Mouse (Mus musculus) cerebellum, adult (tissue): Measurements from ENCODE around the gene Pigr.
A peak's percentile ranks its signal among the peaks of the same experiment; 100 is the strongest.

ENCODE experiments used
- ATAC-seq: cut with Nextera tagmentation; 2 replicates; pipeline ENCODE4 v1.9.2; 2017; ENCODE audit warnings: mild to moderate bottlenecking, moderate library complexity, mixed read lengths; ENCODE audit not compliant: insufficient number of reproducible peaks, low FRiP score, low TSS enrichment

Gene Pigr

DNA sequence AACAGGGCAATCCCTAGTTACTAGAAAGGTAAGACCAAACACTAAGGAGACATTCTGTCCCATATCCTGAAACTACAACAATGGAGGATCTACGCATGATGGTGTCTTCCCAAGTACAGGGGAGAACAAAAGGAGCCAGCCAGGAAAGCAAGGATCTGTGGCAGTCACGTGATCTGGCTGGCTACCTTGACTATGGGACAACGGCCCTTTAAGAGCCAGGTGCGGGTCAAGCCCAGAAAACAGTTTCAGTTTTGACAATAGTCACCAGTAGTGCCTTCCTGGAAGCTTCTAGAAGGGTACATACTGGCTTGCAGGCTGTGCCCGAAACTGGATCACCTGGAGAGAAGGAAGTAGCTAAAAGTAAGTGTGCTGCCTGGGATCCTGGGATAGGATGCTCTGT, at the start of gene Pigr:
Gene Pigr, plus strand, starts transcription at position 237 of the 400 bp plus-strand sequence.
- no peak for ATAC-seq

DNA sequence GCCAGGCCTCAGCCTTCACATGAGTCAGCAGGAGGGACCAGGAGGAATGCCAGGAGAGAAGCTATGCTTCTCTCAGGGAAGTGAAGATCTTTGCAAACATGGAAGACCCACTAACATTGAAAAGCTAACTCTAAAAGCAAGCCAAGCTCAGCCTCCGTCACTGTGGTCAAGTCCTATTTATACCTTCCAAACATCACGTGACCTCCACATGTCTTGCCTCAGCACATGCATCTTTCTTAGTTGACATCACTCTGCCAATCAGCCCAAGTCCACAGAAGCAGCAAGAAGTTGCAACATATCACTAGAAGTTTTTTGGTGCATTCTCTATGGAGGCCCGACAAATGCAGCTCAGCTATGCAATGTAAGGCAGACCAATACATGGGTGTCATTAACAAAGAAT, 46.6 kb upstream of the Pigr start:
- no peak for ATAC-seq

DNA sequence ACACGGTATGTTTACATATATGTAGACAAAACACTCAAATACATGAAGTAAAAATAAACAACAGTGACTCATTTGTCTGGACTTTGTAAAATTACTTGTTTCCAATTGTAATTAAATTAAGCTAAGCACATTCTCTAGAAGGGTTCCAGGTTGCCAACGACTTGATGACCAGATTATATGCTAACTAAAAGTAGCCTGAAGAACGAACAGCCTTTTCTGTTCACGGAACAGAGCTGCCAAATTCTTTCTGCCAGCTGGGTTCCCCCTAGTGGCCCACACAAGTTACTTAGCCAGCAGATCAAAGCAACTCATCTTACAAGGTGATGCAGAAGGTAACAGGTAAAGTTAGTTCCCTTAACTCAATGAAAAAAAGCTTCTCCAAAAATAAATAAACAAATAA, 42.4 kb upstream of the Pigr start:
- no peak for ATAC-seq

DNA sequence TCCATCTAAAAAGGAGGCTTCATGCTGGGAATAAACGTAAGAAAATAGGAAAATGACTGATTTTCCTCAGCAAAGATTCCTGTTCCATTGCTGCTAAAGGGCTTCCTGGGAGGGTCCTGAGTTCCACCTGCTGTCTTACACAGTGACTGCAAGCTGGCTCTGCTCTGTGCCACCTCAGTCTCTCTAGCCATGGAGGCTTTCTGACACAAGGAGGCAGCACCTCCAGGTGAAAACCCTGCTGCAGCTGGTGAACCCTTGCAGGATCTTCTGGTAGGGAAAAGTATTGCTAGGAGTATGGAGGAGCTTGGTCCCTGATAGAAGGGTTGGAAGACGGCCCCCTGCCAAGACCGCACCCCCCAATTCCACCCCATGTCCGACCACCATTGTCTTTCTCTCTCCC, 39.5 kb upstream of the Pigr start:
- no peak for ATAC-seq

DNA sequence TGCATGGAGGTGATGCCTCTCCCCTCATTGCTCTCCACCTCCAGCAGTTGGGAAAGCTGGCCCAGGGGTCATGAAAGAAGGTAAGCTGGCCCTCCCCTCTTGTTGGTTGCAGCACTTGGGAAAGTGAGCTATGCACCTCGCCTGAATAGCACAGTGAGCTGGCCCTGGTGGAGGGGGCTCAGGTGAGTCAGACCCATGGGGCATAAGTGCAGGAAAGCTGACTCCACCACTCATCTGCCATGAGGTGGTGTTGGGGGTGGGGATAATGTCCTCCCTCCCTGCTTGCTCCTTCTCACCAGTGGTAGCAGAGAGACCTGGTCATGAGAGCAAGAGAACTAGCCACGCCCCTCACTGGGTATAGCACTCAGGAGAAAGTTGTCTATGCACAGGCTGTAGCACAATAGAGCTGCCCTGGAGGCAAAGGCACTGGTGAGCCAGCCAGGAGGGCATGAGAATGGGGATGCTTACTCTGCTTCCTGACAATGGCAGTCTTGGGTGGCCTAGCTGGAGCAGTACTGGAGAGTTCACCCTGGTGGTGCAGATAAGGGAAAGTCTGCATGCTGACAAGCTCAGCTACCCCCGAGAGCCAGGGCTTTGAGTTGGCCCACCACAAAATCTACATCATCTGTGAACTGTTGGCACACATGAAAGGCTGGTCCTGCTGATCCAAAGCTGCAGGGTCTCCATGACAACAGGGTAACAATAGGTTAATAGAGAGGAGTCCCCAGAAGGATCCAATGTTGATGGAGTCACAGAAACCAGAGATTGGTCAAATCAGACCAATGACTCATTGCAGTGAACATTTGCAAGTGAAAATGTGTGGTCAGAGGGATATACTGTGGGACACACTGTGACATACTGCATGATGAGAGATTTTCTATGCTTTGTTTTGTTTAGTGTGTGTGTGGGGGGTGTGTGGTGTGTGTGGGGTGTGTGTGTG, 36.7 kb upstream of the Pigr start:
- 0 out of 2 replicates have a peak, but pooled peaks have one; percentile 26 for ATAC-seq

DNA sequence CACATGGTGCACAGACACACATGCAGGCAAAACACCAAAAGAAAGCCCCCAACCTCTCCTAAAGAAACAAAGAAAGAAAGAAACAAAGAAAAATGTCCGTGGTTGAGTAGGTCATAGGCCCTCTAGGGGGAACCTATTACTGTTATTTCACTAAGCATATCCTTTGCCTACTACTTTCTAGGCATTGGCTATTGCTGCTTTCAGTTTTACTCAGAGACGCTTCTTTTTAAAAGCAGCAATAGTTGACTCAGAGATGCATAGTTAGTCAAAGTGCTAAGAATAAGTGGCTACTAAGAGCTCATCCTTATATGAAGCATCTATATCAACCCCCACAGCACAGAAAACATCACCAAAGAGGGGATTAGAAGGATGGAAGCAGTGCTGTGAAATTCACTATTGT, 31.2 kb upstream of the Pigr start:
- ATAC-seq: no peak

DNA sequence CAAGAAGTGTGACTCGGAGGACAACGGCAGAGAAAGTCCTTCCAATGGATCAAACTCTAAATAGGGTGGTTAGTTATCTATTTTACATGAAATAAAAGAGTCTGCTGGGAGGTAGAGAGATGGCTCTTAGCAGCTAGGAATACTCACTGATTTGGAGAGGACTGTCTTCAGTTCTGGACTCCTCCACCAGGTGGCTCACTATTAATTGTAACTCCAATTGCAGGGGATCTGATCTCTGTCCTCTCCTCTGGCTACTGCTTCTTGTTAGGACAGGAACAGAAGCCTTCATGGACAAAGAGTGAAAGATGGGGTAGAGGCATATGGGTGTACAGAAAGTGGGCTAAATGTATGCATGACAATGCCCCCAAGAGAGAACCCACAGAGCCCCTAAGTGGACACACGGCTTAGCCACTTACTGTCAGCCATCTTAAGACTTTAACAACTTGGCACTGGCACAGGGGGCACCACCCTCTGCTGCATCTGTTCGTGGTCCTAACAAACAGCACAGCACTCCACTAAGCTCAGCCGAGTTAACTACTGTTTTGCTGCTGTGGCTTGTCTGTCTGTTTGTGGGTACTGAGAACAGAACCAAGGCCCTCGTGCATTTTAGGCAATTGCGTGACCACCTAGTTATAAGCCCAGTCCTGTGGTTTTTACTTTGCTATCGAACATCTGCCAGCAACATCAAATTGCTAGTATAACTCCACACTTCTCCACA, 29.4 kb upstream of the Pigr start:
- ATAC-seq: peak; percentile 65; the same call in 1 of the 2 replicates

DNA sequence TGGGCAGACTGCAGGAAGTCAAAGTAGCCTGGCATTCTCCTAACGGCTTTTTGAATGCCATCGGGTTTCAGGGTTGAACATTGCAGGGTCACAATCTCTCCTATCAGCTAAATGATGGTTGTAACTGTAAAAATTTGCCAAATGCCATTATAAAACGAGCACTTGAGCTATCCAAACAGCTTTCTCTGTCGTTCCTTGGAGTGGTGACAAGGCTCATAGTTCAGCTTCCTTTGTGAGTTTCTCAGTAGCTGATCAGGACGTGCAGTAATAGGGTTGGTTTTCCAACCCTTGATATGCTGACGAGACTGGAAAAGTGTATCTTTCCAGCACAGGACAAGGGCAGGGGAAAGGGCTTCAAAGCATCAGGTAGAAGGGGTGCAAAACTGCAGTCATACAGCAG, 28.4 kb upstream of the Pigr start:
- ATAC-seq: no peak

DNA sequence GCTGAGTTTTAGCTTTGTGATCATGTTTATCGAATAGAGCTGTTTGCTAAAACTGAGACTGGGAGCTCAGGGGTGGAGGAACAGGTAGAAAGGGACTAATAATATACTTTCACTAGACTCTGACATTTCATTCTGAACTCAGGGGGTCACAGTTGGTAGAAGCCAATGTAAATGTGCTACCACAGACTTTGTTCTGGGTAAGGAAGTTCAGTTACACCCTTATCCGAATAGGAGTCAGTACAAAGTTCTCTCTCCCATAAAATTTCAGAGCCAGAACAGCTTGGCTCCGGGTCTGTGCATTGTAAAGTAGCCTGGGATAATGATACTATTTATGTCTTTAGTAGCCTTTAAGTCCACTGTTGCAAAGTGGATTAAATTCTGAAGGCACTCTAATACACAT, 27.9 kb upstream of the Pigr start:
- ATAC-seq: no peak

DNA sequence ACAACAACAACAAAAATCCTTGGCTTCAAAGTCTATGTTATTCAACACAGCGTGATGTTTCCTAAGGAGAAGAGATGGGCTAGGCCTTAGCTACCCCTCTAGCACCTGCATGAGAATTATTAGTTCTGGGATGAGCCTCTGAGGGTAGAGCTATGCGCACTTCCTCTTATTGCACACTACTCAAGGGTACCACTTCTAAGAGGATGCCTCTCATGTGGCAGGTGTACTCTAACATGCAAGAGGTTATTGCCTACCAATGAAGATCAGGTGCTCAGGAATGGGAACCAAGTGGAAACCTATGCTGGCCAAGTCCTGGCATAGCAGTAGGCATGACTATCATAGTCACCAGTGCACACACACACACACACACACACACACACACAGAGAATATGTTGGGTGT, 27.1 kb upstream of the Pigr start:
- no peak for ATAC-seq

DNA sequence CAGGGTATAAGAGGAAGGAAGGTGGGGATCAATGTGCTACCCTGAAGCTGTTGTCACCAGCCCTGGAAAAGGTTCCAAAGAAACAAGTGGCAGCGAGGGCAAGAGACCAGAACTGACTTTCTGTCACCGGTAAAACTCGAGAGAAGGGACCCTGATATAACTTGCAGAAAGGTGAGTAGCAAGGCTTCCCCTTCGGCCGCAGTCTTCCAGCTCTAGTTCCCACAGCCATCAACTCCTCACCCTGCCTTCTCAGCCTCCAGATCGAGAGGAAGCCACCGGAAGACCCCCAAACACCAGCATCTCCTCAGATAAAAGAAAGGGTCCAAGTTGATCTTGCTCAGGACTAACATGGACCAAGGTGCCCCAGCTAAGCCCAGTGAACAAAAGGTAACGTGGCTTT, 25.9 kb upstream of the Pigr start, which contains the start of gene Fcamr:
Gene Fcamr, plus strand, starts transcription at position 301 of the 400 bp plus-strand sequence.
- ATAC-seq: no peak

DNA sequence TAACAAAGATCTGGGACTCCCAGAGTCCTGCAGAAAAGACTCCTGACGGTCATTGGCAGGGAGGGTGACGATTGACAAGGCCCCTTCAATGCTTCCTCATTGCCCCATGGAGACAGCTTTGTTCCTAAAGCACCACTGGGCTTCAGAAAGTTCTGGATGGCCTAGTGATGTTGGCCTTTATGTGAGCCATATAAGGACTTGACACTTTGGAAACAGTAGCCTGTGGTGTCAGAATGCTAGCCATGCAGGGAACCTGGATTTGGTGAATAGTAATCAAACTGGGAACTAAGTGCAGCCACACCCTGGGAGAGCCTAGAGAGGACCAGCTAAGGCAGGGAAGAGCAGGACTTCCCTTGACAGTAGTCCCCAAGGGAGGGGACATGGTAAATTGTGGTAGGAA, 25.0 kb upstream of the Pigr start:
- ATAC-seq: no peak

DNA sequence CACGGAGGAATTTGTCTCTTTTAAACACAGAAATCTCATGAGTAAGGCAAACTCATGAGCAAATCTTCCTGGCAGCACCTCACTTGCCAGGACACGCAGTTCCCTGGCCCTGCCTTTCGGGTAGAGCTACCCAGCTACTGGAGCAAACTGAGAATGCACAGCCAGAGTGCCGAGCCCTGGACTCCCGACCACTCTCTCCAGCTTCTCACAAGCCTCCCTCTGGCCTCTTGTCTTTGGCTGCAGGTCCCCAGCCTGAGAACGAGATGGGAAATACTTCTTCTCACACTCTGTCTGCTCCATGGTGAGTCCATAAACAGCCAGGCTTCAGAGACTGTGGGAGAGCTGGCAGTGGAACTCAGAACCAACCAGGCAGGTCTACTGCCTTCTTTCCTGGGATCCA, 23.5 kb upstream of the Pigr start:
- no peak for ATAC-seq

DNA sequence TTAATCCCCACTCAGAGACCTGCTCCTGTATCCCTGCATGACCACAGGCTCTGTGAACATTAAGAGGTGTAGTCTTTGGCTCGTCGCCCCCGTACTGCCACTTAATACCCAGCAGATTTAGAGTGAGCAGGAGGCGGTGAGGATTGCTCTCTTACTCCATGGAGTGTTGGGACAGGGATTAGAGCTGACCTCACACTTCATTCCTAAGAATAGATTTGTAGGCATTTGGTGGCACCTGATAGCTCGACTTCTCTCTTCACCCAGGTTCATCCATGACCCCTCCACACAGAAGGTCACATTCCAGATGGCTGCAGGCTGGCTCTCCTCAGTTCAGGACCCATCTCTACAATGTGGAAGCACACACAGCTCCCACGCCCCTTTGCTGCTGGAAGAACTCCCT, 22.2 kb upstream of the Pigr start:
- no peak for ATAC-seq

DNA sequence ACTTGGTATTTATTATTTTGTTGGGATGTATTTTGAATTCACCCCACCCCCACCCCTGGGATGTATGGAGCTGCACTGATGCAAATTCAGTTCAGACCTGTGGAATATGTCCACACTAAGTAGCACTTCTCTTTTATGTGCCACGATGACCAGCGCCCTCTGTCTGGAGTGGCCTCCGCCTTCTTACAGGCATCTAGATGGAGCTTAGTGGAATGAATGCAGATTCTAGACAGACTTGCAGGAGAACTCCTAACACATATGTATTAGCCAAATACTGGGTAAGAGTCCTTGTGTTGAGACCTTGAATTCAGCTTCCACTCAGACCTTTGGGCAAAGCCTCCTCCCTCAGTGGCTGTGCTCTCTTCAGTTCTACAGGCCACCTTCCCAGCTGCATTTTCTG, 15.6 kb upstream of the Pigr start:
- no peak for ATAC-seq

DNA sequence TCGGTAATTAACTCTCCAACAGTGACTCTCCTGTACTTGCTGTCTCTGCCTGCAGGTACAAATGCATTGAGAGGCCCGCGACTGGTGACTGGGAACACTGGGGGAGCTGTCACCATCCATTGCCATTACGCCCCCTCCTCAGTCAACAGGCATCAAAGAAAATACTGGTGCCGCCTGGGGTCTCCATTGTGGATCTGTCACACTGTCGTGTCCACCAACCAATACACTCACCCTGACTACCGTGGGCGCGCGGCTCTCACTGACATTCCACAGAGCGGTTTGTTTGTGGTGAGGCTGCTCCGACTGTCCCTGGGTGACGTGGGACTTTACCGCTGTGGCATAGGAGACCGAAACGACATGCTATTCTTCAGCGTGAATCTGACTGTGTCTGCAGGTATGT, 15.2 kb upstream of the Pigr start:
- no peak for ATAC-seq

DNA sequence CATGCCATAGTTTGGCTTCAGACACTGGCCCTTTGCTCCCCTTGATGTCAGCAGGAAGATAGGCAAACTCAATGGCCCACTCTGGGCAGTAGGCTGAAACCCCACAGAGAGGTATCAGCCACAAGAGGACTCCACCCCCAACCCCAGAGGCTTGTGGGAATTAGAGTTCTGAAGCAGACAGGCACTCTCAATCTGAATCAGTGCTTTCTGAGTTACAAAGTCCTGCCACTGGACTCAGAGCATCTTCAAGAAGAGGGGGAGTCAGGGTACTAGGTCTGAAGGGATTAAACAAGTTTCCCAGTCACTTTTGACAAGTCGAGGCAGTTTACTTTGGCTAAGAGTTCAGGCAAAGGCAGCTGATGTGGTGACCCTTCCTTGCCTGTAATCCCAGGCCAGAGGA, 6.7 kb upstream of the Pigr start:
- no peak for ATAC-seq

DNA sequence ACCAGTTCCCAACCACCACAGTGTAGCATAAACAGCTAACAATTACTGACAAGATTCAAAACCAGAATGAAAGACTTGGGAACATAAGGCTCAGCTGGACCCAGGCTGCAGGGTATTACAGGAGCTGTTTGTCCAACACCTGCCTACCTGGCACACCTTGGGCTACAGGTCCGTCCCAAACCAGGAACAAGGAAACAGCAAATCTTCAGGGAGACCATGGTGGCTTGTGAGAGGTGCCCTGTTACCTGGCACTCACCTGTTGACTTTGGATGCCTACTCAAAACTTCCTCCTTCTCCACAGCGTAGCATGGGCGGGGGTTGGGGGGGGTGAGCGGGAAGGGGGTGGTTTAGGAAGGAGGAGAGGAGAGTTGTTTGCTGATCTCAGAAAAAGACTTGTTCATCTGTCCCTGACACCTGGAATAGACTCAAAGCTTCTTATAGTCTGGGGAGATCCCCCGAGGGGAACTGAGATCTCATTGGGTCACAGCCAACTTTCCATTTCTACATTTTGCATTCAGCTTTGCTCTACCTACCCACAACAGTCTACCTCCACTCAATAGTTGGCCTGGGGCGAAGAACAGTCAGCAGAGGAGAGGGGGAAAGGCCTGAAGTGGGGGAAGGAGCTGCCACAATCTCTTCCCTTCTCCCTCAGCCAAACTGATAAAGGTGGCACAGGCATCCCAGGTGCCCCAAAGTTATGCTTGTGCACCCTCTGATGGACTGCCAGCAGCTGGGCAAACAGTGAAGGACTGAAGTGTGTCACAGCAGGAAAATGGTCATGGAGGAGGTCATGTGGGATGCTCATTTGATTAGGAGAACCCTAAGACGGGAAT, 6.0 kb upstream of the Pigr start:
- no peak for ATAC-seq

DNA sequence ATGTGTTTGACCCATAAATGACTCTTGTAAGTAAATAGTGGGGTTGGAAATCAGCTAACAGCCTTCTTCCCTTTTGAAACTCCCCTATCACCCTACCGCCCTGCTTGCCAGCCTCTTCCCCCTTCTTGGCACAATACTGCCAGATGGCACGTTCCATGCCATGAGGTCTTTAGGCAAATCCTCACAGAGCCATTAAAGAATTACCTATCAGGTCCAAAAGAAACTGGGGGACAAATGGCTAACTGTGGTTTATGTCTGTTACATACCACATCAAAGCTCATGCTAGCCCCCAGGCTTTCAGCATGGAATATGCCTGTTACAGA, 5.4 kb upstream of the Pigr start:
- no peak for ATAC-seq

DNA sequence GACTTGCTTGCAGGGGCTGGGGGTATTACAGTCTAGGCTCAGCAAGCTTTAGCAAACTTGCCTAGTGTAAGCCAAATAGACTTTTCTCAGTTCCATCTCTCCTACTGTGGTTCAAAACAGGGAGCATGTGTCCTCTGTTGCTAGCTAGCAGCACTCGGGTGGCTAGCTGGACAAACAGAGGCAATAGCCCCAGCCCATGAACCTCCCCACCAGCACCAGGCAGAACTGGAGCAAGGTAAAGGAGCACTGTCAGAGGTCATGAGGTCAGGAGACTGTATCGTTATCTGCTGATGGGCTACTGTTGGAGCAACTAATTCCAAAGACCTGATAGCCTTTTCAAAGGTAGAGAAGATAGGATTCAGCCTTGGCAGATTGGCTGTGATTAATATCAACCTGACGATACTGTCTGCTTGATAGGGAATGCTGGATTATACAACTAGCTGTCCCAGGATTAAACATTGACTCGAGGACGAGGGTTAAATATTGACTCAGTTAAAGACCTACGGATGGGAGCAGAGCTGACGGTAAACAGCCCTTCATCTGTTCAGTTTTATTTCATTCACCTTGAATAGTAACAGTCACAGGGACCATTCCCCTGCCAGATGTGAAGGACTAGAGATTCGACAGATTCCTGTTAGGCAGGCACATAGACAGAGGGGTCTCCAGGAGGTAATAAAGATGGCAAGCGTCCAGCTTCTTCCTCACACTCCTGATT, 4.4 kb upstream of the Pigr start:
- no peak for ATAC-seq
